Mouse (Mus musculus) spleen, postnatal 0 days (tissue): Measurements from ENCODE around the gene Ddi1. TPM values are rescaled to one million over a fixed set of nuclear protein-coding genes. Genes with fewer than 3 reads are reported as not detected.

ENCODE experiments used
- polyA plus RNA-seq: library from polyadenylated mRNA; unstranded; fragments of >200 nt; fragmentation: Nextera tagmentation; extraction: Ambion mirVana; gene quantifications from 2 replicates; pipeline ENCODE4 v1.2.1, GENCODE M21; 2015

Ddi1 gene
- polyA plus RNA-seq = 0.04 and 0.07 TPM in 2 replicates

DNA sequence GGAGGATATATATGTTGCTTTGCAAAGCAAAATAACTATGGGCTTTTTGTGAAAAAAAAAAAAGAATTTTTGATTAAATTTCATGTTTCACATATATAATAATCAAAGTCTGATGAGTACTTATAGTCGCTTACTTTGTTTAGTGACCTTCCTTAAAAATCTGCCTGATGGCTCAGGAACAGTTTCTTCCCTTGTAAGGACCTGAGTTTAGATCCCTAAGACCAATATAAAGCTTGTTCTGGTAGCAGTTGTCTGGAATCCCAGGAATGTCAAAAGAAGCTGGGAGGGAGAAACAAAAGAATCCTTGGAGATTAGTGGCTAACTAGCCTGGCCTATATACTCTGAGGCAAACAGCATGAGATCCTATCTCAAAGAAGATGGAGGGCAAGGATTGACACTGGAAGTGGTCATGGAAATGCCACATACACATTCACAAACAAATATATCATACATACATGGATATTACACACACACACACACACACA lies at the start of gene Ddi1:
Gene Ddi1, minus strand, starts transcription at position 51 of the 485 bp plus-strand sequence.

Other genes with a start within 250 kb of the Ddi1 start
- 4.5 and 4.8 TPM in 2 replicates for gene Pdgfd, start 101.3 kb downstream of the Ddi1 start, polyA plus RNA-seq